Mouse (Mus musculus) hindbrain, embryonic 10.5 days (tissue): ENCODE data around the gene Tcf25. TPM values are rescaled to one million over a fixed set of nuclear protein-coding genes. Genes with fewer than 3 reads are reported as not detected.
A peak's percentile ranks its signal among the peaks of the same experiment; 100 is the strongest.

Experiments
- DNase-seq: peaks from one replicate; pipeline ENCODE4 v3.0.0-alpha.2; 2017; ENCODE audit warnings: low spot score
- H3K27ac ChIP-seq: fragments of 300-500 bp; sonication (generic); 2 replicates; pipeline ENCODE4 v1.5.1; 2016; ENCODE audit warnings: mild to moderate bottlenecking, moderate library complexity
- H3K27me3 ChIP-seq: fragments of 300-500 bp; sonication (generic); 2 replicates; pipeline ENCODE4 v1.6.1; 2016; ENCODE audit warnings: mild to moderate bottlenecking; ENCODE audit not compliant: poor library complexity, insufficient read depth, severe bottlenecking
- H3K36me3 ChIP-seq: fragments of 300-500 bp; sonication (generic); 2 replicates; pipeline ENCODE4 v1.6.1; 2016; ENCODE audit warnings: mild to moderate bottlenecking, moderate library complexity
- H3K4me1 ChIP-seq: fragments of 300-500 bp; sonication (generic); replicated peaks from 2 replicates; pipeline ENCODE4 v1.6.1; 2016; ENCODE audit warnings: mild to moderate bottlenecking
- H3K4me3 ChIP-seq: fragments of 300-500 bp; sonication (generic); 2 replicates; pipeline ENCODE4 v1.5.1; 2016; ENCODE audit warnings: mild to moderate bottlenecking, moderate library complexity
- H3K9me3 ChIP-seq: fragments of 300-500 bp; sonication (generic); 2 replicates; pipeline ENCODE4 v1.6.1; 2016; ENCODE audit warnings: mild to moderate bottlenecking, moderate library complexity
- WGBS: fragments of 180-500 bp; shearing (Covaris S2); methylation state at CpG from one replicate; pipeline ENCODE4 v1.1.7; 2016; 5-methylcytosine and 5-hydroxymethylcytosine counted together
- polyA plus RNA-seq: library from polyadenylated mRNA; unstranded; fragments of >200 nt; fragmentation: Nextera tagmentation; extraction: Ambion mirVana; gene quantifications from 2 replicates; pipeline ENCODE4 v1.2.1, GENCODE M21; 2016

Gene Tcf25
- polyA plus RNA-seq: 159 and 169 TPM in 2 replicates

- Histone ChIP-seq H3K9me3 (no peaks in the 10 kb centered on the region), H3K4me3 (peak within 1 kb of the TSS; percentile 80), H3K27ac (peak within 1 kb of the TSS; percentile 95), H3K27me3 (0 out of 2 replicates have a peak, but pooled peaks cover 3% of the 10 kb centered on the region), H3K4me1 (peaks cover 30% of the 10 kb centered on the region), H3K36me3 (peaks cover 47% of the 10 kb centered on the region)
- peak; percentile 97 for DNase-seq
- WGBS: under 1% methylated on average over 75 of the region's 75 CpGs
Measured at GRCm38 (mm10) chr8:123373403-123374238, at the start of gene Tcf25. Gene Tcf25, plus strand, starts transcription at chr8:123373753.

- H3K9me3 ChIP-seq: no peaks in the 10 kb centered on the region
- DNase-seq: no peak
- H3K4me3 ChIP-seq: no peak overlapping the region
- H3K4me1 ChIP-seq: peaks cover 26% of the 10 kb centered on the region
- WGBS: 95% methylated on average over 2 of the region's 2 CpGs
- peaks cover 15% of the 10 kb centered on the region; the same call in 1 of the 2 replicates for H3K27me3 ChIP-seq
- no peaks in the 10 kb centered on the region for H3K36me3 ChIP-seq
- H3K27ac ChIP-seq: no peak overlapping the region
Measured at GRCm38 (mm10) chr8:123328552-123328951, 45.0 kb upstream of the Tcf25 start.

- Histone ChIP-seq H3K9me3 (no peaks in the 10 kb centered on the region), H3K4me3 (no peak overlapping the region), H3K27ac (no peak overlapping the region), H3K4me1 (peaks cover 34% of the 10 kb centered on the region), H3K27me3 (peaks cover 22% of the 10 kb centered on the region), H3K36me3 (no peaks in the 10 kb centered on the region)
- DNase-seq: no peak
- WGBS: 88% methylated on average over 4 of the region's 4 CpGs
Measured at GRCm38 (mm10) chr8:123329350-123329749, 44.2 kb upstream of the Tcf25 start.

GRCm38 (mm10) chr8:123329961-123330360 lies 43.6 kb upstream of the Tcf25 start:
- H3K4me1 ChIP-seq: peaks cover 38% of the 10 kb centered on the region
- no peaks in the 10 kb centered on the region for H3K36me3 ChIP-seq
- WGBS: 60% methylated on average over 5 of the region's 5 CpGs
- H3K4me3 ChIP-seq: no peak overlapping the region
- H3K27ac ChIP-seq: no peak overlapping the region
- H3K9me3 ChIP-seq: no peaks in the 10 kb centered on the region
- peaks cover 22% of the 10 kb centered on the region for H3K27me3 ChIP-seq
- DNase-seq: no peak

- Histone ChIP-seq H3K4me1 (peaks cover 38% of the 10 kb centered on the region), H3K9me3 (no peaks in the 10 kb centered on the region), H3K36me3 (no peaks in the 10 kb centered on the region), H3K4me3 (no peak overlapping the region), H3K27me3 (peaks cover 22% of the 10 kb centered on the region), H3K27ac (no peak overlapping the region)
- WGBS: 83% methylated on average over 6 of the region's 6 CpGs
- DNase-seq: no peak
Measured at GRCm38 (mm10) chr8:123330701-123331100, 42.9 kb upstream of the Tcf25 start.

- DNase-seq: no peak
- peaks cover 38% of the 10 kb centered on the region for H3K4me1 ChIP-seq
- H3K27me3 ChIP-seq: peaks cover 22% of the 10 kb centered on the region
- H3K27ac ChIP-seq: peak overlapping the region; percentile 90; the same call in 1 of the 2 replicates
- H3K9me3 ChIP-seq: no peaks in the 10 kb centered on the region
- no peak overlapping the region for H3K4me3 ChIP-seq
- no peaks in the 10 kb centered on the region for H3K36me3 ChIP-seq
- 82% methylated on average over 2 of the region's 2 CpGs for WGBS
Measured at GRCm38 (mm10) chr8:123331301-123331700, 42.3 kb upstream of the Tcf25 start.

- Histone ChIP-seq H3K27ac (peak overlapping the region; percentile 90), H3K4me3 (peak overlapping the region; percentile 87), H3K4me1 (peaks cover 38% of the 10 kb centered on the region), H3K9me3 (no peaks in the 10 kb centered on the region), H3K27me3 (peaks cover 22% of the 10 kb centered on the region), H3K36me3 (no peaks in the 10 kb centered on the region)
- DNase-seq: no peak
- 40% methylated on average over 8 of the region's 8 CpGs for WGBS
Measured at GRCm38 (mm10) chr8:123331810-123332209, 41.7 kb upstream of the Tcf25 start.

GRCm38 (mm10) chr8:123332262-123333090 lies 41.1 kb upstream of the Tcf25 start, which contains the start of gene Spire2:
Gene Spire2, plus strand, starts transcription at chr8:123332713.
- Histone ChIP-seq H3K4me1 (peaks cover 35% of the 10 kb centered on the region), H3K27ac (peak within 1 kb of the TSS; percentile 90), H3K27me3 (peaks cover 22% of the 10 kb centered on the region), H3K4me3 (peak within 1 kb of the TSS; percentile 87), H3K36me3 (no peaks in the 10 kb centered on the region), H3K9me3 (no peaks in the 10 kb centered on the region)
- WGBS: under 1% methylated on average over 84 of the region's 85 CpGs
- DNase-seq: peak; percentile 86

- Histone ChIP-seq H3K27me3 (peaks cover 22% of the 10 kb centered on the region), H3K4me3 (peak overlapping the region; percentile 87), H3K36me3 (no peaks in the 10 kb centered on the region), H3K27ac (peak overlapping the region; percentile 90), H3K4me1 (peaks cover 33% of the 10 kb centered on the region), H3K9me3 (no peaks in the 10 kb centered on the region)
- WGBS: 2% methylated on average over 21 of the region's 21 CpGs
- DNase-seq: no peak
Measured at GRCm38 (mm10) chr8:123333091-123333587, 40.4 kb upstream of the Tcf25 start.

- no peak for DNase-seq
- Histone ChIP-seq H3K27me3 (peaks cover 22% of the 10 kb centered on the region), H3K4me1 (peaks cover 33% of the 10 kb centered on the region), H3K9me3 (no peaks in the 10 kb centered on the region), H3K4me3 (peak overlapping the region; percentile 87), H3K36me3 (no peaks in the 10 kb centered on the region), H3K27ac (peak overlapping the region; percentile 90)
- 3% methylated on average over 7 of the region's 7 CpGs for WGBS
Measured at GRCm38 (mm10) chr8:123333864-123334263, 39.7 kb upstream of the Tcf25 start.

- 0% methylated on average over 1 of the region's 1 CpGs for WGBS
- H3K36me3 ChIP-seq: 0 out of 2 replicates have a peak, but pooled peaks cover under 1% of the 10 kb centered on the region
- DNase-seq: no peak
- peaks cover 33% of the 10 kb centered on the region for H3K4me1 ChIP-seq
- H3K4me3 ChIP-seq: peak overlapping the region; percentile 87
- H3K9me3 ChIP-seq: no peaks in the 10 kb centered on the region
- H3K27me3 ChIP-seq: peaks cover 22% of the 10 kb centered on the region
- peak overlapping the region; percentile 90 for H3K27ac ChIP-seq
Measured at GRCm38 (mm10) chr8:123334467-123334866, 39.1 kb upstream of the Tcf25 start.

- peaks cover 6% of the 10 kb centered on the region; the same call in 1 of the 2 replicates for H3K9me3 ChIP-seq
- no peak overlapping the region for H3K27ac ChIP-seq
- H3K27me3 ChIP-seq: peaks cover 15% of the 10 kb centered on the region
- WGBS: 85% methylated on average over 3 of the region's 3 CpGs
- no peak for DNase-seq
- H3K4me1 ChIP-seq: peaks cover 25% of the 10 kb centered on the region
- H3K36me3 ChIP-seq: peaks cover 18% of the 10 kb centered on the region
- H3K4me3 ChIP-seq: no peak overlapping the region
Measured at GRCm38 (mm10) chr8:123337475-123337874, 36.1 kb upstream of the Tcf25 start.
